Mouse (Mus musculus): ENCODE measurements at regions not wholly inside any gene's neighbourhood (a gene's known extent, or its start where the extent isn't known, plus 50 kb on each side); places are given as distances from the start of the nearest gene placed in this dataset.

GRCm38 (mm10) chr17:27299297-27299696 is 95.0 kb upstream of the Lemd2 start:
- TF ChIP-seq CTCF (conservative IDR thresholded peaks at IDR 0.05; ENCODE audit: insufficient read depth, insufficient read length, low read depth, low read length) (no peak), POLR2A (IDR thresholded peaks at IDR 0.05; ENCODE audit: low read depth, low read length) (no peak)

Measured in kidney, adult 2 months (tissue).